Comparison of ENCODE assay signal across 8 mouse cellular contexts in the genomic region with DNA sequence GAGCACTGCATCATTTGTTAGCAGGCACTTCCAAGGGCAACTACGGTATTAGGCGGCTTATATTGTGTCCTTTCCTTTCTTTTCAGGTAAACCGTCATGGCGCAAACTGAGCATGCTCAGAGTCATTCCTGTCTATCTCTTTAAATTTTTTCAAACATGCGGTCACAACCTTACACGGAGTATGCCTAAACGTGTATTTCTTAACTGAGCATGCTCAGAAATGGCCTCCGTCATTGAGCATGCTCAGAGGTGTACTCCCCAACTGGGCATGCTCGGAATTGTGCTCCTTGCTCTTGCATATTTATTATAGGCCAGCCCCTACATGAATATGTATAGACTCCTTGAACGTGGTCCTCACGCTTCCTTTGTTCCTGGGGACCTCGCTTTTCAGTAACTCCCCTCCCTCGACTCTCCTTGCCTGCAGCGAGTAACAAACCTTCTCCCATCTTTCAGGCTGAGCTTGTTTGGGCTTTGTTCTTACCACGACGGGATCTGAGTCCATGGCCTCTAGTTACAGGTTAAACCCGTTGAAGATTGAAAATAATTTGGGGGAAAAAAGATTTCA. TPM values are rescaled to one million over a fixed set of nuclear protein-coding genes. Genes with fewer than 3 reads are reported as not detected.
A peak's percentile ranks its signal among the peaks of the same experiment; 100 is the strongest.
DNase-seq lines count a peak whose midpoint lies in the region; ATAC-seq and TF ChIP-seq lines count a peak whose summit lies in the region.

No protein-coding gene starts in this region.

- H3K9ac ChIP-seq in forebrain, embryonic 16.5 days (replicated peaks; ENCODE audit: low read depth, low read length) = peak overlapping the region; percentile 52
- H3K9ac ChIP-seq in neural tube, embryonic 15.5 days (replicated peaks) = peak overlapping the region; percentile 36

- WGBS in forebrain, embryonic 16.5 days = 12% methylated on average over 17 of the region's 17 CpGs
- WGBS in lung, adult 2 months = 16% methylated on average over 17 of the region's 17 CpGs
- WGBS in neural tube, embryonic 15.5 days = 7% methylated on average over 17 of the region's 17 CpGs

- TF ChIP-seq CTCF in layer of hippocampus, adult 2 months (conservative IDR thresholded peaks at IDR 0.05) = peak; percentile 50
- no peak for TF ChIP-seq CTCF in lung, adult 2 months (IDR thresholded peaks at IDR 0.05; ENCODE audit: insufficient read depth, low read length)

- no peaks in the 10 kb centered on the region for H3K36me3 ChIP-seq in forebrain, embryonic 16.5 days (ENCODE audit: control insufficient read depth, insufficient read depth)
- no peaks in the 10 kb centered on the region for H3K36me3 ChIP-seq in neural tube, embryonic 15.5 days

- no peaks in the 10 kb centered on the region for H3K9me3 ChIP-seq in forebrain, embryonic 16.5 days (ENCODE audit: control insufficient read depth, low read length)
- no peaks in the 10 kb centered on the region for H3K9me3 ChIP-seq in neural tube, embryonic 15.5 days (replicated peaks)

- H3K4me2 ChIP-seq in forebrain, embryonic 16.5 days (ENCODE audit: low read length) = peak overlapping the region; percentile 61
- H3K4me2 ChIP-seq in neural tube, embryonic 15.5 days = peak overlapping the region; percentile 55

- H3K4me1 ChIP-seq in forebrain, embryonic 16.5 days (replicated peaks; ENCODE audit: control insufficient read depth, insufficient read depth, low read length) = peaks cover 5% of the 10 kb centered on the region
- no peaks in the 10 kb centered on the region; the same call in 1 of the 2 replicates for H3K4me1 ChIP-seq in lung, adult 2 months (ENCODE audit: control insufficient read depth, insufficient read depth, low read length)
- H3K4me1 ChIP-seq in neural tube, embryonic 15.5 days = peaks cover 9% of the 10 kb centered on the region

- H3K27ac ChIP-seq in forebrain, embryonic 16.5 days (ENCODE audit: low read length) = peak overlapping the region; percentile 93
- H3K27ac ChIP-seq in layer of hippocampus, adult 2 months = peak overlapping the region; percentile 90
- peak overlapping the region; percentile 88 for H3K27ac ChIP-seq in neural tube, embryonic 15.5 days (replicated peaks)

- ATAC-seq in forebrain, embryonic 16.5 days = peak; percentile 99
- peak; percentile 98 for ATAC-seq in neural tube, embryonic 15.5 days (ENCODE audit: low FRiP score)

- no peaks in the 10 kb centered on the region for H3K27me3 ChIP-seq in forebrain, embryonic 16.5 days (replicated peaks; ENCODE audit: control insufficient read depth, insufficient read depth, low read length)
- H3K27me3 ChIP-seq in neural tube, embryonic 15.5 days (replicated peaks) = no peaks in the 10 kb centered on the region; the same call in 1 of the 2 replicates

- intact Hi-C loops in heart, postnatal 36 days (cut with DNase I) = loop anchor here (1.0 to 2.0 kb wide), 2 partner anchors 50 to 116 kb away; a partner anchor contains a TSS

- peak overlapping the region; percentile 45 for H3K4me3 ChIP-seq in forebrain, embryonic 16.5 days (replicated peaks; ENCODE audit: low read length)
- H3K4me3 ChIP-seq in layer of hippocampus, adult 2 months = peak overlapping the region; percentile 60
- peak overlapping the region; percentile 75 for H3K4me3 ChIP-seq in lung, adult 2 months (replicated peaks; ENCODE audit: extremely low read depth, low read depth, low read length)
- peak overlapping the region; percentile 41 for H3K4me3 ChIP-seq in neural tube, embryonic 15.5 days (replicated peaks)

- TF ChIP-seq POLR2A in lung, adult 2 months (IDR thresholded peaks at IDR 0.05; ENCODE audit: borderline replicate concordance, extremely low read depth, low read depth, low read length) = 0 out of 2 replicates have a peak, but pooled peaks have one; percentile 12

- peak; percentile 99 for DNase-seq in MEL-GATA-1-ER (ENCODE audit: extremely low read depth, low read depth)
- DNase-seq in cerebellum, adult 18-20 months = peak; percentile 83 to 84
- DNase-seq in heart, postnatal 36 days = peak; percentile 76 to 78
- peak; percentile 70 to 90 for DNase-seq in layer of hippocampus, adult 2 months (ENCODE audit: low spot score in 2 of 2)
- peak; percentile 72 for DNase-seq in lung, adult 2 months
- DNase-seq in thymus, postnatal 0 days (ENCODE audit: low spot score) = peak; percentile 90

RNA-seq across cellular contexts. Expression of a gene that starts 50.1 kb away (rescaled TPM):
- 121 and 133 TPM in 2 replicates for polyA plus RNA-seq in forebrain, embryonic 16.5 days (2015; fragmentation: Nextera tagmentation; extraction: Ambion mirVana)
- total RNA-seq in heart, postnatal 36 days (2021) = 100 to 1,000 TPM; 112 to 209 TPM
- total RNA-seq in layer of hippocampus, adult 2 months (2021) = 100 to 1,000 TPM; 161 to 191 TPM
- 24.6 and 30.1 TPM in 2 replicates for polyA plus RNA-seq in lung, adult 2 months (2012; rRNA removed)
- polyA plus RNA-seq in neural tube, embryonic 15.5 days (2015; fragmentation: Nextera tagmentation; extraction: Ambion mirVana) = 85.8 and 102 TPM in 2 replicates
- polyA plus RNA-seq in thymus, postnatal 0 days (2015; fragmentation: Nextera tagmentation; extraction: Ambion mirVana) = 122 and 124 TPM in 2 replicates

Comparison
In these comparisons a context has a peak if more than half of its experiments do, and no peak if none do; other contexts are left out.
1. Peak in every context shown above with its lines: DNase-seq, ATAC-seq, H3K4me3 ChIP-seq and H3K27ac ChIP-seq.